Mouse (Mus musculus) large intestine, adult 2 months (tissue): ENCODE data around the gene Hp1bp3. TPM values are rescaled to one million over a fixed set of nuclear protein-coding genes. Genes with fewer than 3 reads are reported as not detected.

ENCODE experiments used
- DNase-seq: peaks from one replicate; pipeline ENCODE4 v3.0.0-alpha.2; 2012; ENCODE audit warnings: low read depth, low spot score
- WGBS: fragments of 180-500 bp; shearing (Covaris S2); methylation state at CpG from one replicate; pipeline ENCODE4 v1.1.7; 2018; 5-methylcytosine and 5-hydroxymethylcytosine counted together
- polyA plus RNA-seq: library from polyadenylated mRNA; depleted of rRNA; stranded (reverse); fragments of >200 nt; gene quantifications from 2 replicates; pipeline ENCODE4 v1.2.3, GENCODE M21; 2012

The Hp1bp3 gene
- polyA plus RNA-seq, 1 experiment = 37.7 TPM

- DNase-seq = no peak
Measured at GRCm38 (mm10) chr4:138220761-138221160, 4.7 kb downstream of the Hp1bp3 start.

GRCm38 (mm10) chr4:138221406-138221805 lies 5.3 kb downstream of the Hp1bp3 start:
- 81% methylated on average over 5 of the region's 5 CpGs for WGBS
- DNase-seq = no peak

More at GRCm38 (mm10) chr4:138220761-138221160, 4.7 kb downstream of the Hp1bp3 start:
- WGBS = 72% methylated on average over 7 of the region's 7 CpGs

- WGBS = 74% methylated on average over 5 of the region's 5 CpGs
- no peak for DNase-seq
Measured at GRCm38 (mm10) chr4:138222396-138222795, 6.3 kb downstream of the Hp1bp3 start.

- WGBS = 67% methylated on average over 10 of the region's 10 CpGs
- DNase-seq = no peak
Measured at GRCm38 (mm10) chr4:138223623-138224022, 7.5 kb downstream of the Hp1bp3 start.

GRCm38 (mm10) chr4:138246756-138247665 lies 30.9 kb downstream of the Hp1bp3 start:
- 74% methylated on average over 27 of the region's 27 CpGs for WGBS
- DNase-seq = no peak

GRCm38 (mm10) chr4:138250088-138250960 lies 34.2 kb downstream of the Hp1bp3 start, which contains the start of the genes Sh2d5 and Kif17:
TSS of gene Sh2d5 (plus strand) at chr4:138250403.
TSS of gene Kif17 (plus strand) at chr4:138250435.
- WGBS = 2% methylated on average over 74 of the region's 74 CpGs
- DNase-seq = no peak

- 2% methylated on average over 14 of the region's 14 CpGs for WGBS
- DNase-seq = no peak
Measured at GRCm38 (mm10) chr4:138251819-138252218, 35.7 kb downstream of the Hp1bp3 start.

- WGBS = 49% methylated on average over 5 of the region's 5 CpGs
- DNase-seq = no peak
Measured at GRCm38 (mm10) chr4:138252231-138252630, 36.1 kb downstream of the Hp1bp3 start.

GRCm38 (mm10) chr4:138257116-138257687 lies 41.1 kb downstream of the Hp1bp3 start:
- DNase-seq = no peak
- WGBS = 73% methylated on average over 22 of the region's 22 CpGs

GRCm38 (mm10) chr4:138258663-138259062 lies 42.6 kb downstream of the Hp1bp3 start:
- WGBS = 67% methylated on average over 7 of the region's 7 CpGs
- DNase-seq = no peak

- DNase-seq = no peak
- WGBS = 72% methylated on average over 5 of the region's 5 CpGs
Measured at GRCm38 (mm10) chr4:138259482-138259881, 43.4 kb downstream of the Hp1bp3 start.

GRCm38 (mm10) chr4:138261843-138262681 lies 46.0 kb downstream of the Hp1bp3 start:
- DNase-seq = no peak
- whole genome bisulfite sequencing = 1% methylated on average over 76 of the region's 78 CpGs

- WGBS = 34% methylated on average over 10 of the region's 10 CpGs
Measured at GRCm38 (mm10) chr4:138267869-138268268, 51.8 kb downstream of the Hp1bp3 start.

GRCm38 (mm10) chr4:138272011-138272997 lies 56.2 kb downstream of the Hp1bp3 start:
- WGBS = 55% methylated on average over 14 of the region's 14 CpGs
- no peak for DNase-seq

More at GRCm38 (mm10) chr4:138267869-138268268, 51.8 kb downstream of the Hp1bp3 start:
- no peak for DNase-seq

- no peak for DNase-seq
- 74% methylated on average over 7 of the region's 7 CpGs for WGBS
Measured at GRCm38 (mm10) chr4:138278346-138278745, 62.2 kb downstream of the Hp1bp3 start.

- 22% methylated on average over 4 of the region's 4 CpGs for WGBS
- peak; percentile 76 for DNase-seq
Measured at GRCm38 (mm10) chr4:138282834-138283233, 66.7 kb downstream of the Hp1bp3 start.

GRCm38 (mm10) chr4:138286411-138286810 lies 70.3 kb downstream of the Hp1bp3 start:
- 74% methylated on average over 12 of the region's 12 CpGs for WGBS
- DNase-seq = no peak

GRCm38 (mm10) chr4:138288691-138289090 lies 72.6 kb downstream of the Hp1bp3 start:
- DNase-seq = no peak
- WGBS = 76% methylated on average over 7 of the region's 7 CpGs
